Comparison of ENCODE assay signal across 9 mouse cellular contexts in the genomic region with DNA sequence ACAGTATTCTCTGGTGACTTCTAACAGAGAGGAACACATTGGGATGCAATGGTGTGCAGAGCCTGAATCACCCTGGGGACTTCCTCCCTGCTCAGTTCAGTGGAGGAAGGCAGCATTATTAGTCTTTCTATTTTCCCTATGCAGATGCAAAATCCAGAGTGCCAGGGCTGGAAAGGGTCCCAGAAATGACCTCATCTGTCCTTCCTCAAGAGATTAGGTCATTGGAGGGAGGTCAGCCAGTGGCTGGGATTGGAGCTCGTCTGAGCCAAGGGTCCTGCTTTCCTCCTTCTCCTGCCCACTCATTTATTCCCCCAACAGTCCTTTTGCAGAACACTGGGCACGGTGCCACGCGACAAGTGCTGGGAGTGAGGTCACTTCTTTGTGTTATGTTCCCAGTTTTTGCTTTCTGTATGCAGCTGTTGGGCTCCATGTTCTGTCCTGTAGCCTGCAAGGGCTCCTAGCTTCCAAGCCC. TPM values are rescaled to one million over a fixed set of nuclear protein-coding genes. Genes with fewer than 3 reads are reported as not detected.
DNase-seq lines count a peak whose midpoint lies in the region; ATAC-seq and TF ChIP-seq lines count a peak whose summit lies in the region.
"Had no signal": no experiment of that assay in that cellular context is flagged by ENCODE, and none has a peak within 500 bp of the region (broad histone marks: within the 10 kb centered on the region; RNA-seq: fewer than 3 reads in every experiment).

No protein-coding gene starts in this region.

- H3K9ac ChIP-seq in hindbrain, embryonic 11.5 days (ENCODE audit: low read depth, low read length): no peak overlapping the region
- H3K9ac ChIP-seq in heart, embryonic 11.5 days (ENCODE audit: low read depth, low read length): no peak overlapping the region
- no peak overlapping the region for H3K9ac ChIP-seq in liver, postnatal 0 days (replicated peaks)

- H3K27me3 ChIP-seq in hindbrain, embryonic 10.5 days (ENCODE audit: insufficient read depth, poor library complexity, severe bottlenecking): no peaks in the 10 kb centered on the region
- H3K27me3 ChIP-seq in hindbrain, embryonic 11.5 days (ENCODE audit: control insufficient read depth, insufficient read depth, low read length): no peaks in the 10 kb centered on the region
- no peaks in the 10 kb centered on the region for H3K27me3 ChIP-seq in heart, embryonic 11.5 days (ENCODE audit: control insufficient read depth, insufficient read depth, low read length)
- no peaks in the 10 kb centered on the region for H3K27me3 ChIP-seq in liver, postnatal 0 days (ENCODE audit: insufficient read depth, low read length)

- H3K4me1 ChIP-seq in hindbrain, embryonic 10.5 days (replicated peaks): peaks cover 37% of the 10 kb centered on the region
- H3K4me1 ChIP-seq in hindbrain, embryonic 11.5 days (replicated peaks; ENCODE audit: control insufficient read depth, insufficient read depth, low read length): no peaks in the 10 kb centered on the region
- H3K4me1 ChIP-seq in cortical plate, adult 2 months (ENCODE audit: control insufficient read depth, insufficient read depth, low read length): no peaks in the 10 kb centered on the region; the same call in none of the 2 replicates
- H3K4me1 ChIP-seq in heart, embryonic 11.5 days (ENCODE audit: control insufficient read depth, insufficient read depth, low read length): peaks cover 13% of the 10 kb centered on the region
- H3K4me1 ChIP-seq in liver, postnatal 0 days (ENCODE audit: insufficient read depth): no peaks in the 10 kb centered on the region

- no peak for TF ChIP-seq EP300 in liver, postnatal 0 days (IDR thresholded peaks at IDR 0.05; ENCODE audit: low read depth)

- H3K36me3 ChIP-seq in hindbrain, embryonic 10.5 days: no peaks in the 10 kb centered on the region
- no peaks in the 10 kb centered on the region for H3K36me3 ChIP-seq in hindbrain, embryonic 11.5 days (ENCODE audit: control insufficient read depth, insufficient read depth, low read length)
- no peaks in the 10 kb centered on the region for H3K36me3 ChIP-seq in heart, embryonic 11.5 days (ENCODE audit: control insufficient read depth, insufficient read depth, low read length)
- H3K36me3 ChIP-seq in liver, postnatal 0 days (replicated peaks; ENCODE audit: insufficient read depth, low read length): no peaks in the 10 kb centered on the region

- no peak for TF ChIP-seq CTCF in cortical plate, adult 2 months (IDR thresholded peaks at IDR 0.05; ENCODE audit: extremely low read depth, insufficient read depth, low read length)
- no peak for TF ChIP-seq CTCF in liver, postnatal 0 days (IDR thresholded peaks at IDR 0.05; ENCODE audit: low read depth)

- H3K4me2 ChIP-seq in hindbrain, embryonic 11.5 days (replicated peaks; ENCODE audit: low read depth, low read length): no peak overlapping the region
- H3K4me2 ChIP-seq in heart, embryonic 11.5 days: no peak overlapping the region
- H3K4me2 ChIP-seq in liver, postnatal 0 days (ENCODE audit: low read depth, low read length): no peak overlapping the region

- no peaks in the 10 kb centered on the region for H3K9me3 ChIP-seq in hindbrain, embryonic 10.5 days
- no peaks in the 10 kb centered on the region for H3K9me3 ChIP-seq in hindbrain, embryonic 11.5 days (ENCODE audit: control insufficient read depth, low read length)
- H3K9me3 ChIP-seq in heart, embryonic 11.5 days (replicated peaks; ENCODE audit: control insufficient read depth, low read length): no peaks in the 10 kb centered on the region
- no peaks in the 10 kb centered on the region for H3K9me3 ChIP-seq in liver, postnatal 0 days (ENCODE audit: low read length)

- TF ChIP-seq POLR2A in cortical plate, adult 2 months (IDR thresholded peaks at IDR 0.05; ENCODE audit: extremely low read depth, insufficient read depth, low read length): no peak

- 0 out of 2 replicates have a peak overlapping the region, but pooled peaks have one; percentile 35 for H3K27ac ChIP-seq in hindbrain, embryonic 10.5 days
- no peak overlapping the region for H3K27ac ChIP-seq in hindbrain, embryonic 11.5 days (ENCODE audit: low read depth, low read length)
- H3K27ac ChIP-seq in cortical plate, adult 2 months (ENCODE audit: insufficient read depth, low read length): 0 out of 2 replicates have a peak overlapping the region, but pooled peaks have one; percentile 11
- H3K27ac ChIP-seq in heart, embryonic 11.5 days (ENCODE audit: low read depth, low read length): peak overlapping the region; percentile 70
- H3K27ac ChIP-seq in liver, postnatal 0 days (ENCODE audit: low read depth): no peak overlapping the region

- H3K4me3 ChIP-seq in hindbrain, embryonic 10.5 days: no peak overlapping the region
- no peak overlapping the region for H3K4me3 ChIP-seq in hindbrain, embryonic 11.5 days (ENCODE audit: low read depth, low read length)
- H3K4me3 ChIP-seq in cortical plate, adult 2 months (ENCODE audit: insufficient read depth, low read length): no peak overlapping the region
- H3K4me3 ChIP-seq in heart, embryonic 11.5 days (ENCODE audit: low read depth, low read length): no peak overlapping the region
- no peak overlapping the region for H3K4me3 ChIP-seq in liver, postnatal 0 days (ENCODE audit: low read depth, low read length)

- no peak for DNase-seq in hindbrain, embryonic 10.5 days (ENCODE audit: low spot score)
- DNase-seq in hindbrain, embryonic 11.5 days (ENCODE audit: low spot score): no peak
- DNase-seq in kidney, postnatal 10 days: peak; percentile 79
- DNase-seq in liver, postnatal 0 days: peak; percentile 26
- DNase-seq in right cerebral cortex, adult 2 months (ENCODE audit: low spot score in 2 of 2): peak; percentile 61 to 71

- 83% methylated on average over 4 of the region's 4 CpGs for WGBS in hindbrain, embryonic 10.5 days
- WGBS in hindbrain, embryonic 11.5 days: 79% methylated on average over 4 of the region's 4 CpGs
- WGBS in heart, embryonic 11.5 days (ENCODE audit: insufficient replicate concordance): 47% methylated on average over 4 of the region's 4 CpGs
- WGBS in liver, postnatal 0 days (ENCODE audit: insufficient replicate concordance): 49% methylated on average over 4 of the region's 4 CpGs

- no peak for ATAC-seq in hindbrain, embryonic 11.5 days (ENCODE audit: low FRiP score)
- ATAC-seq in heart, embryonic 11.5 days (replicated peaks; ENCODE audit: insufficient number of reproducible peaks, low FRiP score, low TSS enrichment): peak; percentile 52; the same call in 1 of the 2 replicates
- ATAC-seq in liver, postnatal 0 days: no peak
- ATAC-seq in megakaryocyte, adult 5-6 weeks (ENCODE audit: poor library complexity, severe bottlenecking): no peak

RNA-seq across cellular contexts. Expression of a gene that starts 25.9 kb away (rescaled TPM):
- polyA plus RNA-seq in hindbrain, embryonic 10.5 days (2016; fragmentation: Nextera tagmentation; extraction: Ambion mirVana): 21.1 and 27.4 TPM in 2 replicates
- polyA plus RNA-seq in hindbrain, embryonic 11.5 days (2014; fragmentation: Nextera tagmentation; extraction: Ambion mirVana): 26.5 and 28.1 TPM in 2 replicates
- 14.7 and 15.8 TPM in 2 replicates for polyA plus RNA-seq in cortical plate, adult 2 months (2012; rRNA removed)
- 7.7 and 8.2 TPM in 2 replicates for polyA plus RNA-seq in heart, embryonic 11.5 days (2014; fragmentation: Nextera tagmentation; extraction: Ambion mirVana)
- 1.3 and 1.4 TPM in 2 replicates for polyA plus RNA-seq in liver, postnatal 0 days (2015; fragmentation: Nextera tagmentation; extraction: Ambion mirVana)
- total RNA-seq in megakaryocyte, adult 5-6 weeks (2015): not detected in 2 replicates
- 0.16 TPM in 1 of 2 replicates, not detected in the other for total RNA-seq in megakaryocyte, adult 5-6 weeks (2017)
- total RNA-seq: neutrophil, adult 5-6 weeks had no signal

Comparison
In these comparisons a context has a peak if more than half of its experiments do, and no peak if none do; other contexts are left out.
1. H3K27ac ChIP-seq: peak in hindbrain, embryonic 10.5 days (single experiment), cortical plate, adult 2 months (single experiment) and heart, embryonic 11.5 days (single experiment); none in hindbrain, embryonic 11.5 days (single experiment) and liver, postnatal 0 days (single experiment).
2. DNase-seq: peak in kidney, postnatal 10 days (single experiment), liver, postnatal 0 days (single experiment) and right cerebral cortex, adult 2 months (2 of 2); none in hindbrain, embryonic 10.5 days (single experiment) and hindbrain, embryonic 11.5 days (single experiment).